Mouse (Mus musculus) embryo, embryonic 11.5 days (tissue): ENCODE data around the gene Pate2.

Experiments
- DNase-seq: peaks from one replicate; pipeline ENCODE4 v3.0.0-alpha.2; 2012; ENCODE audit warnings: low read depth, low spot score

Gene Pate2

DNA sequence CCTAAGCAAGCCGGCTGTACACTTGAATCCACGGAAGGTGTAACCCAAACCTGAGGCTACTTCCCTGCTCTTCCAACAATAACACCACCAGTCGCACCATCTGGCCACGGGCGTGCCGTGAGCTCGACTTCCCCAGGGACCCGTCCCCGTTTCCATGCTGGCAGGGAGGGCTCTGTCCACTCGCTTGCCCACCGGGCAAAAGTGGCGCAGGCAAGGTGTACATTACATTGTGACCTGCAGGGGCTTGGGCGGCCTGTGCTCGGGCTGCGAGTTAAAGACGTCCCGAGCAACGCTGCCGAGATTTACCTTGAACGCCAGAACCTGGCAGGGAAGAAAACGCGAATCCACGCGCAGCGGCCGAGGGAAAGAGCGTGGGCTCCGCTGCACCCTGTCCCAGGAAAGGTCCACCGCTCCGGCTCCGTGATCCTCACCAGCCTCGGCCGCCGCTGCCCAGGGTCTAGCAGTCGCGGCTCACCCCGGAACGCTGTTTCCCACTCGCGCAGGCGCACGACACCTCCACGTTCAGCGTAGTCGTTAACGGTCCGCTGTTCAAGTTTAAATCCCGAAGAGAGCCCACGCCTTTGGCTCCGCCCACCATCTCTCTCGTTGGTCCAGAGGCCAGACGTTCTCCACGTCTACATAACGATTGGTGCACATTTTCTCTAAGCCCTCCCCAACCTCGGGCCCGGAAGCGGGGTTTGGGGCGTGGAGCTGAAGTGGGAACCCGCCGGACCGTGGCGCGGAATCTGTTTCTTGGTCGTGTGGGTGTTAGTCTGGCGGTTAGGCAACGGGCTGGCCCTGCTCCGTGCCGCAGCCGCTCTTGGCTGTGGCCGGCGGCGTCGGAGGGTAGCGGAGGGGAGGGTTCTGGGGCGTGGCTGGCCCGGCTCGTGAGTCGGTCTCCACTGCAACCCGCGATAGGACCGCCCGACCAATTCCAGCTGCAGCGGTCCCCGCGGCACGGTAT, at the start of gene Pate2, which contains the start of gene Hyls1:
Gene Pate2, plus strand, starts transcription at position 714 of the 964 bp plus-strand sequence.
Gene Hyls1, minus strand, starts transcription at position 828 of the 964 bp plus-strand sequence.
- DNase-seq: peak; percentile 96

DNA sequence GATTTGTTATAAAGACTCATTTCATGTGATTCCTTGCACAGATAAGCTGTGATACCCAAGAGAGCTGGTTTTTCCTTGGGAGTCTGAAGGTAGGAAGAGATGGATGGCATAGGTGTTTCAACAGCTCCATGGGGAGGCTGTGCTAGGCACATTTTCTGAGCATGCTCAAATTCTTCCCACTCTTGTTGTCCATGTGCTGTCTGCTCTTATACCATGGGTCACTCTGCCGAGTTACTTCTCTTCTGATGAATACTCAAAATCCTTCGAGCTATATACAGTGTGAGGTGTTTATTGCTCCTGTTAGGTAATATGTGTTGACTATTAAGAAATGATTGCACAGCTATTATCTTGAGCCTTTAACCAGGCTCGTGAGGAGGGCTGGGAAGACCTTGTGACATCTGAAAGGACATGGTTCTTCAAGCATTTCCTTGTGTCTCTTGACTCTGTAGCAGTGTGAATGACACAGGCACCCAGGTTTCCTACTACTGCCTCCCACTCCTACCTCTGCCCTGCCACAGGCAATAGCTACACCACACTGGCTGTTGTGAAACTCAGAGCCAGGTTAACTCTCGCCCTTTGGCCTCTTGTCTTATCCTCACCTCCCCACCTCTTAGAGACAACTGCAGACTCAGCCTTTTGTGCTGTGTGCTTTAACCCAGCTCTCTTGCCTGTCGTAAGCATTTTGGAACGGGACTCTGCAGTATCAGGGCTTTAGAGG, 49.3 kb upstream of the Pate2 start:
- DNase-seq: no peak

- no peak for DNase-seq
Measured at GRCm38 (mm10) chr9:35522241-35522640, 47.8 kb upstream of the Pate2 start.

DNA sequence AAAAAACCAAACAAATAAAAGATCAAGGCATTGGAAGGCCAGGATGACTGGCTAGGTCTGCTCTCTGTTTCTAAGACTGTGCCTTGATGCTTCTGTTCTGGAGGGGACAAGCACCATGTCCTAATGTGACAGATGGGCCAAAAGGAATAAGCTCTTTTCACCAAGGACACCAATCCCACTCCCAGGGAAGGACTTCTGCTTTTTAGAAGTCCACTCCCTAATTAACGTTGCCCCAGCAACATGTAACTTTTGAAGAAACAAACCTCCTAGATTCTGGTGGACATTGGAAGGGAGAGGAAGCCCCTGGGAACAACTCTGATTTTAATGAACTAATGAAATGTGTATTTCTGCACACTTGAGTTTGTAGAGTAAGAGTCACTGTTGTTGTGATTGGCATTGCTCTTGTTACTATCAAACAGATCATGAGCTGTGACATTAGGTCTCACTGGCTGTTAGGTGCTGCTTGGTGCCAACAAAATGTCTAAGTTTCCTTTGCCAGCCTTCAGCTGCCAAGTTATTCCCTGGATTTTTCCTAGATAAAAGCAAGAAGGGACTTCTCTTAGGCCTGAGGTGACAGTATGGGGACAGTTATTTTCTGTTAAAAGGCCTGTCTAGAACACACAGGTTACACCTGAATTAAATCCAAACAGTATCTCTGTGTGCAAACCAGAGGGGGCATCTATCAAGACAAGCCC, 47.1 kb upstream of the Pate2 start:
- no peak for DNase-seq

- DNase-seq: no peak
Measured at GRCm38 (mm10) chr9:35523541-35523940, 46.5 kb upstream of the Pate2 start.

DNA sequence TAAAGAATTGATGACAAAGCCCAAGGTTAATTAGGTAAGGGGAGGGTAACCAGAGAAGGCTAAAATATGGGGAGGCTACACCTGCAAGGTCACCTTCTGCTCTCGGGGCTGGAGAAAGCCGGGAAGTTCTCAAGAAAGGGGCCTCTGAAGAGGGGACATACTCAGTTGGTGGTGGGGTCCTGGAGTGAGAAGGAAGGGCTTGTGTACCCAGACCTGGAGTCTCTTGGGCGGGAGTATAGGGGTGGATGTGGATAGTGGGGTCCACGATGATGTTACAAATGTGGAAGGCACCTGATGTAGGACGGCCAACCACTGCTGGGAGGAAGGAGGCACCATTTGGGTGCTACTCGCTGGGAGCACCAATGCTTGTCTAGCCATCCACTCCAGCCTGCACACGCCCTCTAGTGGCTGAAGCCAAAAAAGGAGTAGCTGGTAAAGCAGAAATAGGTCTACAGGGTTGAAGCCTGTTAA, 46.1 kb upstream of the Pate2 start:
- peak; percentile 35 for DNase-seq

- no peak for DNase-seq
Measured at GRCm38 (mm10) chr9:35529141-35529540, 40.9 kb upstream of the Pate2 start.

DNA sequence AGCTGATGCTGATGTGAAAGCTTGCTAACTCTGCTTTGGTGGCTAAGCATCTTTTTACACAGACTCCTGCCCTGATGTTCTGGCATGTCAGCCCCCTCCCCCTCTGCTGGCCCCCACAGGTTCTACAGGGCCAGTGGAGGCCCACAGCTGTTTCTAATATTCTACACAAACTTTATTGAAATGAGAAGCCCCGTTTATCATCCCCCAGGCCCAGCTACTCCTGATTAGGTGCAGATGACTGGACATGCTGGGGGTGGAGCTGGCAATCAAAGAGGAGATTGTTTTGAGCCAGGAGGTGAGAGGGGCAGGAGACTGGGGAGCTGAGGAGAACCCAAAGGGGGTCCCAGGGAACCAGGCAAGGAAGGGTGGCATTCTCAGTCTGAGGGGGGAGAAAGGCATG, 40.3 kb upstream of the Pate2 start:
- DNase-seq: peak; percentile 51

DNA sequence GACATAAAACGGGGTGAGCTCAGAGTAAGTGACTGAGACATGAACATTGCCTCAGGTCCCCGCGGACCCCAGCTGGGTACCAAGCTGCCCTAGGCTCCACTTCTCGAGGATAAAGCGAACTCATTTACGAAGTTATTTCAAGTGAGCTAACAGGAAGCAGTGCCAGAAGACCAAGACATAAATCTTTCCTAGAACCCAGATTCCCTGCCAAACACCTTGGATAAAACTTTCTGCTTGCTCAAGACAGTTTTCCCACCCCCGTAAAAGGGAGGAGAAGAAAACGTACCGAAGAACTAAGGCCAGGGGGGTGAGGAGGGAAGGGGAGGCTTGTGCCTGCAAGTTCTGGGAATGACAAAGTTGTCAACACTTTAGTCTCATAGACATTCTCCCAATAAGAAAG, 36.8 kb upstream of the Pate2 start:
- DNase-seq: no peak

- no peak for DNase-seq
Measured at GRCm38 (mm10) chr9:35535110-35535509, 35.0 kb upstream of the Pate2 start.

DNA sequence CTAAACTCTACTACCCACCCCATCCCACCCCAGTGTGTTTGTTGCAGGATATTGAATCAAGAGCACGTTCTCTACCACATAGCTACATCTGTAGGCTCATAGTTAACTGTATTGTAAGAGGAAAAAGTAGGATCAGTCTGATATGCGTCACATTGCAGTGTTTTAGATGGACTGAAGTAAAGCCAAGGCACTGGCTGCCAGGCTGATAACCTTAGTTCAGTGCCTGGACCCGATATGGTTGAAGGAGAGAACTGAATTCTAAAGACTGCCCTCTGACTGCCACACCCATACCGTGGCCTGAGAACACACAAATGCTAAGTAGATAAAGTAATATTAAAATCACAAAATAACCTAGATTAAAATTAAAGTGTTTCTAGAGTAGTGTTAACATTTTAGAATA, 34.2 kb upstream of the Pate2 start:
- DNase-seq: no peak

- no peak for DNase-seq
Measured at GRCm38 (mm10) chr9:35539001-35539750, 30.9 kb upstream of the Pate2 start.

DNA sequence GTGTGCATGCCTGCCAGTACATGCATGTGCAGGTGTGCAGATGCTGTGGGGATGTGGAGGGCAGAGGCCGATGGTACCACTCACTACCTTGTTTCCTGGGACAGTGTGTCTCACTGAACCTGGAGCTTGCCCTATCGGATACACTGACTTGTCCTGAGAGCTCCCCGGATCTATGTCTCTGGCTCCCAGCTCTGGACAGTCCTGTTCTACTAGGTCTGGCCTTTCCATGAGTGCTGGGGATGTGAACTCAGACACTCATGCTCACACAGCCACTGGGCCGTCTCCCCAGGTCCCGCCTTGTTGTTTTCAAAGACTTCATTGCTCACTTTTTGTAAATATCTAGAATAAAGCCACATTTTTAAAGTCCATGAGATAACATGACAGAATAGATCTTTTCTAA, 29.1 kb upstream of the Pate2 start:
- no peak for DNase-seq

DNA sequence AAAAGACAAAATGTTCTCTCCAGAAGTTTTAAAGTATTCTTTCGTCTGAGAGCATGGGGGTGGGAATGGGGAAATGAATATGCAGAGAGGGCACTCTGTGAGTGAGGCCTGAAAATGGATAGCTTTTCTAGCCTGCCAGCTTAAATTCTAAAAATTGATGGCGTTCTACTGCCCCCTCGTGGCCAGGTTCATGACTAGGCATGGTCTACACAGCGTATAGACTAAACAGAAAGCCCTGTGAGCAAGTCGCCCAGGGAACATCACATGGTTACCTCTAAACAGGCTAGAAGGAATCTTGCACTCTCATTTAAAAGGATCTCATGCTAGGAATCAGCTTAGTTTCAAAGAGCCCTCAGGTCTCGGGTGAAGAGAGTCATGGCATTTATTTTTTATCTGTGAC, 28.6 kb upstream of the Pate2 start:
- peak; percentile 79 for DNase-seq

GRCm38 (mm10) chr9:35541941-35542340, 28.1 kb upstream of the Pate2 start:
- no peak for DNase-seq

- DNase-seq: no peak
Measured at GRCm38 (mm10) chr9:35543099-35543860, 26.8 kb upstream of the Pate2 start.

DNA sequence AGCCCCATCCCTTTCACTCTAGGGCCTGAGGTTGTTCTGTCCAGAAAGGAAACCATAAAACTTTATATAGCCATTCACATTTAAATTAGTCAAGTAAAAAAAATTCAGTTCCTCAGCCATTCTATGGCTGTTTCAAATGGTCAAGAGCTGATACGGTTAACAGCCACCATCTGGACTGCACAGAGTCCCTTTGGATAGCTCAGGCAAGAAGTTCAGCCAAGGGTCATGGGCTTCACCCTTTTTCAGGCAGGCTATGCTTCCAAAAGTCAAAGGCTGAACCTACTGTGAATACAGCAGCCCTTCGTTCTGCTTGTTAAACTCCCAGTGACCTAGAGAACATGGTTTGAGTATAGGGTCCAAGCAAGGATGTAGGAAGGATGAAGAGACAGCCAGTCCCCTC, 25.4 kb upstream of the Pate2 start:
- DNase-seq: no peak

DNA sequence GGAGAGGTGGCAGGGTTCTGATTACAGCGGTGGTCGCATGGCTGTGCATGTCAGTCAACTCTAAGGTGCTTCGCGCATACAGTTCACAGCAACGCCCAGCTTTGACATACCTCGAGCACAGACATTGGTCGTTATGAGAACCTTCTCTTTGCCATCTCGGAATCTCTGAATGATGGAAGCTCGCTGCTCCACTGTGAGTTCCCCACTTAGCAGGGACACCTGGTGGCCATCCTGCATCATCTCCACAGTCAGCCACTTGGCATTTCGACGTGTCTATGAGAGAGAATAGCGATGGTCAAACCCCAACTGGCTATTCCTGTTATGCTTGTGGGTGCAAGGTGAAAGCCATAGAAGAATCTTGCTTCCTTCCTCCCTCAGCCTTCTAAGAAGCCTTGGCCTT, 24.4 kb upstream of the Pate2 start:
- DNase-seq: no peak

GRCm38 (mm10) chr9:35546745-35547144, 23.3 kb upstream of the Pate2 start:
- no peak for DNase-seq

DNA sequence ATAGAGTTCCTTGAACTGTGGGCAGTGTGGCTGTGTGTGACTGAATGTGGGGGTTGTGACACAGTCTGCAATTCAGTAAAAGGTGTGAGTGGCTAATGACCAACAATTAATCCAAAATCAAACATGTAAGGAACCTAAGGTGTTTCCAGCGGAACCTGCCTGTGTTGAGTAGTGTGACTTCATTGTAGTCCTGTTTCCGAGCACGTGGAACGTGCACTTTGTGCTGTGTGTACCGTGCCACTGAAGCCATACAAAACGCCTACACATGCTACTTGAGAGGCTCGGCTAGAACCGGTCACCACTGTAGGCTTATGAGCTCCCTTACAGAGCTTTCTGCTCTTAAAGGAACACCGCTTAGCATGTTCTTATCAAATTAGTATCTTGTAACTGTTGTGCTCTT, 21.6 kb upstream of the Pate2 start:
- no peak for DNase-seq
